Mouse (Mus musculus) liver, postnatal 0 days (tissue): ENCODE results near the gene Iqcn. TPM values are rescaled to one million over a fixed set of nuclear protein-coding genes. Genes with fewer than 3 reads are reported as not detected.

ENCODE experiments used
- ATAC-seq: fragments of 200-750 bp; cut with Nextera tagmentation; 2 replicates; pipeline ENCODE4 v1.8.0; 2017; ENCODE audit warnings: mild to moderate bottlenecking, moderate library complexity
- DNase-seq: peaks from one replicate; pipeline ENCODE4 v3.0.0-alpha.2; 2016
- H3K27ac ChIP-seq: fragments of 300-500 bp; sonication (generic); 2 replicates; pipeline ENCODE4 v1.5.1; 2014; ENCODE audit warnings: antibody characterized with exemption, moderate library complexity, mild to moderate bottlenecking, low read depth
- H3K27me3 ChIP-seq: fragments of 300-500 bp; sonication (generic); 2 replicates; pipeline ENCODE4 v1.6.1; 2014; ENCODE audit warnings: low read length, control low read depth, mixed read lengths; ENCODE audit not compliant: insufficient read depth
- H3K36me3 ChIP-seq: fragments of 300-500 bp; sonication (generic); replicated peaks from 2 replicates; pipeline ENCODE4 v1.6.1; 2014; ENCODE audit warnings: mild to moderate bottlenecking, control low read depth, low read length, moderate library complexity, mixed read lengths; ENCODE audit not compliant: insufficient read depth
- H3K4me1 ChIP-seq: fragments of 300-500 bp; sonication (generic); 2 replicates; pipeline ENCODE4 v1.6.1; 2014; ENCODE audit warnings: antibody characterized with exemption, mild to moderate bottlenecking, control low read depth; ENCODE audit not compliant: insufficient read depth
- H3K4me2 ChIP-seq: fragments of 300-500 bp; sonication (generic); 2 replicates; pipeline ENCODE4 v1.6.1; 2014; ENCODE audit warnings: low read depth, mild to moderate bottlenecking, low read length, moderate library complexity, mixed read lengths
- H3K4me3 ChIP-seq: fragments of 300-500 bp; sonication (generic); 2 replicates; pipeline ENCODE4 v1.5.1; 2014; ENCODE audit warnings: low read depth, low read length
- H3K9ac ChIP-seq: fragments of 300-500 bp; sonication (generic); replicated peaks from 2 replicates; pipeline ENCODE4 v1.6.1; 2014; ENCODE audit warnings: mild to moderate bottlenecking, moderate library complexity
- H3K9me3 ChIP-seq: fragments of 300-500 bp; sonication (generic); 2 replicates; pipeline ENCODE4 v1.6.1; 2016; ENCODE audit warnings: mild to moderate bottlenecking, control low read depth, low read length, mixed read lengths
- CTCF ChIP-seq: sonication (generic); IDR thresholded peaks from 2 replicates; pipeline ENCODE4 v1.5.1; 2016; ENCODE audit warnings: antibody characterized with exemption, low read depth
- EP300 ChIP-seq: IDR thresholded peaks from 2 replicates; pipeline ENCODE4 v1.6.1; 2016; ENCODE audit warnings: antibody characterized with exemption, low read depth, mild to moderate bottlenecking
- WGBS: fragments of 180-500 bp; shearing (Covaris S2); extraction: QIAGEN DNeasy Blood & Tissue Kit; methylation state at CpG from one replicate; pipeline ENCODE4 v1.1.7; 2014; ENCODE audit not compliant: insufficient replicate concordance; 5-methylcytosine and 5-hydroxymethylcytosine counted together
- polyA plus RNA-seq: library from polyadenylated mRNA; unstranded; fragments of >200 nt; fragmentation: Nextera tagmentation; extraction: Ambion mirVana; gene quantifications from 2 replicates; pipeline ENCODE4 v1.2.1, GENCODE M21; 2015

The Iqcn gene
- polyA plus RNA-seq, 1 experiment from 2014 or later = not detected

DNA sequence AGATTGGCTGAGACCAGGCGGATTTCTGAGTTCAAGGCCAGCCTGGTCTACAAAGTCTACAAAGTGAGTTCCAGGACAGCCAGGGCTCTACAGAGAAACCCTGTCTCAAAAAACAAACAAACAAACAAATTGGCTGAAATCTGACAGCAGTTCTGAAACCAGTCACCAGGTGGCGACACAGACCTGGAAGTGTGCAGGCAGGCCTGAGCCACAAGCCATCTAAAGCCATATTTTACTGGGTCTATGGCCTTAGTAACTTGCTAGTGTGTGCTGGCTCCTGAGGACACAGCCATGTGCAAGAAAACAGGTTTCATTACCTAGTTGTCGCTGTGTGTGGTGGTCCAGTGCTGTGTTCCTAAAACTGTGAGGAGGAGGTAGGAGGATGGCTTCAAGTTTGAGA is 17.5 kb downstream of the Iqcn start:
- ATAC-seq (no peak), DNase-seq (peak; percentile 87)
- Histone ChIP-seq H3K4me3 (no peak overlapping the region), H3K9ac (no peak overlapping the region), H3K4me2 (no peak overlapping the region), H3K27me3 (no peaks in the 10 kb centered on the region), H3K36me3 (no peaks in the 10 kb centered on the region), H3K9me3 (no peaks in the 10 kb centered on the region), H3K4me1 (peaks cover 12% of the 10 kb centered on the region; the same call in 1 of the 2 replicates), H3K27ac (no peak overlapping the region)
- WGBS = 7% methylated on average over 3 of the region's 3 CpGs
- TF ChIP-seq CTCF = peak; percentile 98
- TF ChIP-seq EP300 = no peak

DNA sequence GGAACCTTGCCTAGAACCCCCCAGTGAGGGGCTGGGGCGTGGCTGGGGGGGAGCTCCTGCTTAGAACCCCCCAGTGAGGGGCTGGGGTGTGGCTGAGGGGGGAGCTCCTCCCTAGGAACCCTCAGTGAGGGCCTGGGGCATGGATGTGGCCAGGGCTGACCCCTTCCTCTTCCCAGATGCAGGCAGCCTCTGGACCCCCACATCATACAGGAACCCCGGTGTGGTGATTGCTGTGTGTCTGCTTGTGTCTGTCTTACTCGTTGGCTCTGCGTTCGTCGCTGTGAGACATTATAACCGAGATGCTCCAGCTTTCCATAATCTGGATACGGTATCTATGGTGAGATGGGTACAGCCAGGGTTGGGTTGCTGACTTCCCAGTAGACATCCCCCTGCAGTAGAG is 18.3 kb downstream of the Iqcn start:
- Histone ChIP-seq H3K9ac (no peak overlapping the region), H3K27me3 (peaks cover under 1% of the 10 kb centered on the region; the same call in 1 of the 2 replicates), H3K4me3 (no peak overlapping the region), H3K4me2 (no peak overlapping the region), H3K27ac (no peak overlapping the region), H3K36me3 (no peaks in the 10 kb centered on the region), H3K4me1 (peaks cover 14% of the 10 kb centered on the region; the same call in 1 of the 2 replicates), H3K9me3 (no peaks in the 10 kb centered on the region)
- DNase-seq (no peak), ATAC-seq (no peak)
- no peak for TF ChIP-seq EP300
- TF ChIP-seq CTCF = no peak
- 85% methylated on average over 8 of the region's 8 CpGs for WGBS

DNA sequence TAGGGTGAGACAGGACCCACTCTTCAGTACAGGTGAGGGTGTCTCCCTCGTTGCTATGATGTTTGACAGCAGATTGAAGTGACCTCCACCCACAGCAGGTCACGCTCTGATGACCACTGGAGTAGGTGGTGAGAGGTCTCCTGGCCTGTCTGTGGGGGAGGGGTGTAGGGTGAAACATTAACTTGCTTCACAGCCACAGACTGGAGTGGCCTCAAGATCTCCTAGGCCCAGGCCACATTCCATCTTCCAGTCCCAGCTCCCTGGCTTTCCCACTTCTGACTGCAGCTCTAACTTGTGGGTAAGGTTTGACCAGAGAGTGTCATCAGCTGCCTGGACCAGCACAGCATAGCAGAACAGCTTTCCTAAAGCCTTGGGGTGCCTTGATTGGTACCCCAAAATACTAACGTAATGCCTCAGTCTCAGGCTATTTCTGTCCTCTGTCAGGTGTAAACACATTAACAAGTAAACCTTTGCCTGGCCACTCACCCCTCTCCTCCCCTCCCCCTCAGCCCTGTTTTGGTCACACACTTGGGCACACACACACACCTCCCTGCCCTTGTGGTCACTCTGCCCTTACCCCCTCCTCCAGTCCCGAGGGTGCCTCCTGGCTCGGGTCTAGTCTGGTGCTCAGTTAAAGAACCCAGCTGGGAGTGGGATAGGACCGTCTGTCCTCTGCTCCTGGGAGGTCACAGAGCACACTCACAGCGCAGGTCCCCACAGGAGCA is 20.4 kb downstream of the Iqcn start, which contains the start of gene Pde4c:
Pde4c (plus strand) TSS at position 235 of the 725 bp plus-strand sequence.
- H3K9me3 ChIP-seq = no peaks in the 10 kb centered on the region
- H3K4me1 ChIP-seq = peaks cover 11% of the 10 kb centered on the region; the same call in 1 of the 2 replicates
- TF ChIP-seq CTCF (no peak), EP300 (no peak)
- H3K27me3 ChIP-seq = peaks cover 5% of the 10 kb centered on the region; the same call in 1 of the 2 replicates
- peak; percentile 73 for DNase-seq
- WGBS = 52% methylated on average over 7 of the region's 7 CpGs
- no peaks in the 10 kb centered on the region for H3K36me3 ChIP-seq
- H3K9ac ChIP-seq = peak within 1 kb of the TSS; percentile 55
- peak within 1 kb of the TSS; percentile 19 for H3K4me3 ChIP-seq
- peak; percentile 81 for ATAC-seq
- H3K4me2 ChIP-seq = peak within 1 kb of the TSS; percentile 59
- peak within 1 kb of the TSS; percentile 88 for H3K27ac ChIP-seq

DNA sequence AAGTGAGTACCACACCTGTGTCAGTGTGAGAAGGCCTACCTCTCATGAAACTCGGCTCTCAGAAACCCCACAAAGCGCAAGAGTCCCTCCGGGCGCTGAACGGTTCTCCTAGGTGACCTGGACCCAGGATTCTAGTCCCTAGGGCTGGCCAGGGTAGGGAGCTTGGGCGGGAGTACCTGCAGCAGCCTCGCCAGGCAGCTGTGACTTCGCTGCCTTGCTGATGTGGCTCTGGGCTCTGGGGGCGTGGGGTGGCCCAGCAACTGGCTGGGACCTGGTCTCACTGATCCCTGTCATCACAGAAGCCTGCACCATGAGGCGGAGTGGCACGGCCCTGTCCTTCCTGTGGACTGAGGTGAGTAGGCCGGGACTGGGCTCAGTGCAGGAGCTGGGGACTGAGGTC is 21.0 kb downstream of the Iqcn start:
- Histone ChIP-seq H3K4me2 (peak overlapping the region; percentile 59), H3K4me1 (peaks cover 10% of the 10 kb centered on the region; the same call in 1 of the 2 replicates), H3K9me3 (no peaks in the 10 kb centered on the region), H3K4me3 (peak overlapping the region; percentile 13; the same call in 1 of the 2 replicates), H3K27ac (peak overlapping the region; percentile 88), H3K27me3 (peaks cover 8% of the 10 kb centered on the region; the same call in 1 of the 2 replicates), H3K36me3 (no peaks in the 10 kb centered on the region), H3K9ac (peak overlapping the region; percentile 38)
- DNase-seq (no peak), ATAC-seq (peak; percentile 10)
- WGBS = 71% methylated on average over 12 of the region's 12 CpGs
- TF ChIP-seq EP300 (no peak), CTCF (no peak)

DNA sequence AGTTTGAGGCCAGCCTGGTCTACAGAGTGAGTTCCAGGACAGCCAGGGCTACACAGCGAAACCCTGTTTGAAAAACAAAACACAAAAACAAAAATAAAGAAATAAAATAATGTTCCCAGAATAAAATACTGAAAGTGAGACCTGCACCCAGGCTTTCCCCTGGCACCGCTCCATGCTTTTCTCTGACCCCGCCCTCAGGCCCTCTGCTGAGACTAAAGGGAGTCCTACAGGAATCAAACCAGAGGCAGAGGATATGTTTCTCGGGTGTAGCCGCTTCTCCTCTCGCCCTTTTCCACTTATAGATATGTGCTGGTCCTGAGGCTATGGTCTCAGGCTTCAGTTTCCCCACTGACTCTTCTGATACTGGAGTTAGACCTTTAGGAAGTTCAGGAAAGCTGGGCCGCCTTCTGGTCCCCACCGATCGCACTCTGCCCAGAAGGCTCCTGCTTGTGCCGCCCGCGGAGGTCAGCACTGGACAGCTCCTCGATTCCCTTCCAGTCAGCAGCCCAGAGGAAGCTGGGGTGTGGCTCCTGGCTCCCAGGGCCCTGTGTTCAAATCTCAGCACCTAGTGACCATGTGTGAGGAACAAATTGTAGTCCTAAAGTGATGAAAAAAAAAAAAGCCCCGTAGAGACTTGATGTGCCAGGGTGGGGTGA is 22.7 kb downstream of the Iqcn start:
- ATAC-seq (no peak), DNase-seq (peak; percentile 60)
- Histone ChIP-seq H3K4me2 (no peak overlapping the region), H3K4me1 (peaks cover 11% of the 10 kb centered on the region), H3K4me3 (no peak overlapping the region), H3K9ac (no peak overlapping the region), H3K36me3 (no peaks in the 10 kb centered on the region), H3K27ac (no peak overlapping the region), H3K27me3 (peaks cover 16% of the 10 kb centered on the region; the same call in 1 of the 2 replicates), H3K9me3 (no peaks in the 10 kb centered on the region)
- TF ChIP-seq EP300 = no peak
- TF ChIP-seq CTCF = no peak
- WGBS = 26% methylated on average over 14 of the region's 14 CpGs

DNA sequence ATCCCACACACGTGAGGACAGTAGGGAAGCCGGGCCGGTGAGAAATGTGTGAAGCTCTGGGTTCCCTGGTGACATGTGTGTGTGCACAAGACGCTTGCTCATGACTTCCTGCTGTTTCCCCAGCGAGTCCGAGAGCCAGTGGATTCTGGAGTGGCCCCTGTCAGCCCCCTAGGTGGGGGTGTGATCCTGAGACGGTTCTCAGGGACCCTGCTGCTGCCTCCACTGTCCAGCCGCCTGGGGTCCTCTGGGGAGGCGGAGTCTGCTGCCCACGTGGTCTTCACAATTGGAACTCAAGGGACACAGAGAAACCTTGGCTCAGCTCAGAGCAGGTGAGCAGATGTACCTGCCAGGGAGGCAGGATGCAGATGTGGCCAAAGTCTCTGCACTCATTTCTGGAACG is 23.5 kb downstream of the Iqcn start:
- H3K36me3 ChIP-seq = no peaks in the 10 kb centered on the region
- H3K27ac ChIP-seq = no peak overlapping the region
- H3K4me3 ChIP-seq = no peak overlapping the region
- no peak overlapping the region for H3K9ac ChIP-seq
- peaks cover 16% of the 10 kb centered on the region; the same call in 1 of the 2 replicates for H3K27me3 ChIP-seq
- ATAC-seq = no peak
- no peak for TF ChIP-seq EP300
- no peak for TF ChIP-seq CTCF
- peaks cover 9% of the 10 kb centered on the region for H3K4me1 ChIP-seq
- H3K4me2 ChIP-seq = no peak overlapping the region
- H3K9me3 ChIP-seq = no peaks in the 10 kb centered on the region
- DNase-seq = no peak
- 45% methylated on average over 11 of the region's 11 CpGs for WGBS
